Mouse (Mus musculus) skeletal muscle tissue, postnatal 0 days (tissue): Measurements from ENCODE around the gene Nfix. TPM values are rescaled to one million over a fixed set of nuclear protein-coding genes. Genes with fewer than 3 reads are reported as not detected.

Experiments
- polyA plus RNA-seq: library from polyadenylated mRNA; unstranded; fragments of >200 nt; fragmentation: Nextera tagmentation; extraction: Ambion mirVana; gene quantifications from 2 replicates; pipeline ENCODE4 v1.2.1, GENCODE M21; 2015

The Nfix gene
- 43.9 and 49.1 TPM in 2 replicates for polyA plus RNA-seq

GRCm38 (mm10) chr8:84799999-84800831 lies at the start of gene Nfix:
Nfix (minus strand) TSS chr8:84800344.

GRCm38 (mm10) chr8:84846722-84847572 lies 46.8 kb upstream of the Nfix start, which contains the start of gene Calr:
Calr (minus strand) TSS chr8:84846934.

DNA sequence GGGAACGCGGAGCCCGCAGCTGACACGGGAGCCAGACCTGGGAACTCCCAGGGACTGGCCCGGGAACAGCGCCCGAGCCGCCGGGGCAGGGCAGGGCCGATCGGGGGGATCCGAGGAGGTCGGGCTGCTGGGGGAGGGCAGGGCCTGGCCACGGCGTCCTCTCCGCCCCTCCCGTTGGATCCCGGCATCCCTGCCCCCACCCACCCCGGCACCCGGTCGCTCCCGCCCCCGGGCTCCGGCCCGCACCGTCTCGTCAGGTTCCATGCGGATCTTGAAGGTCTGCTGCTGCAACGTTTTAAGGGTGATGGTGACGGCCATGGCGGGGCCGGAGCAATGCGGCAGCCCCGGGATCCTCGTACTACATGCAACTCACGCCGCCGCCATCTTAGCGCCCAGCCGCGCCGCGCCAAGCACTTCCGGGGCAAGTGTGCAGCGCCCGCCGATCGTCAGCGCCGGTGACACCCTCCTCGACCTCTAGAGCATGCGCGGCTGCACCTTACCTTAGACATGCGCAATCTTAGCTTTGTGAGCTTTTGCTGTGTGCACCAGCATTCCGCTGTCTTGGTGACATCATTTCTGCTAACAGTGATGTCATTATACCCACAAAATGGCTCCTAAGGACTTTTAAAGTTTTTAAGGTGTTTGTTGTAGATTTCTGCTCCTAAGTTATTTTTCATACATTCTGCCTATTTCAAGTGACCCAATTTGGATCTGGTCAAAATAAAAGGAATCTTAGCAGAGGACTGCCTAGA lies 40.3 kb upstream of the Nfix start, which contains the start of gene Rad23a:
Gene Rad23a, minus strand, starts transcription at position 418 of the 752 bp plus-strand sequence.

DNA sequence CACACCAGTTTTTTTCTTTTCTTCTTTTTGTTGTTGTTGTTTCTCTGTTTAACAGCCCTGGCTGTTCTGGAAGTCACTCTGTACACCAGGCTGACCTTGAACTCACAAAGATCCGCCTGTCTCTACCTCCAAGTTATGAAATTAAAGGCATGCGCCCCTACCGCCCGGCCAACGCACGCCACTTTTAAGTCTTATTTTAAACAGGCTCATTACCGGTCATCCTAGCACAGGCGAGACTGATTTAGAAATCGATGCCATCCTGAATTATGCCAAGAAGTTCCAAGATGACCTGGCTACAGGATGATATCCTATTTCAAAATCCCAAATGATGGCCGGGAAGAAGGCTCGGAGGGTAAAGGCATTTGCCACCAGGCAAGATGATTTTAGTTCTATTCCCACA lies 31.3 kb upstream of the Nfix start, which contains the start of gene Gadd45gip1:
Gene Gadd45gip1, plus strand, starts transcription at position 33 of the 400 bp plus-strand sequence.

GRCm38 (mm10) chr8:84822723-84823122 lies 22.6 kb upstream of the Nfix start, which contains the start of gene Dand5:
Dand5 (minus strand) TSS chr8:84822823.

GRCm38 (mm10) chr8:84722850-84723570 lies 77.1 kb downstream of the Nfix start, which contains the start of gene G430095P16Rik:
G430095P16Rik (plus strand) TSS chr8:84723007.

DNA sequence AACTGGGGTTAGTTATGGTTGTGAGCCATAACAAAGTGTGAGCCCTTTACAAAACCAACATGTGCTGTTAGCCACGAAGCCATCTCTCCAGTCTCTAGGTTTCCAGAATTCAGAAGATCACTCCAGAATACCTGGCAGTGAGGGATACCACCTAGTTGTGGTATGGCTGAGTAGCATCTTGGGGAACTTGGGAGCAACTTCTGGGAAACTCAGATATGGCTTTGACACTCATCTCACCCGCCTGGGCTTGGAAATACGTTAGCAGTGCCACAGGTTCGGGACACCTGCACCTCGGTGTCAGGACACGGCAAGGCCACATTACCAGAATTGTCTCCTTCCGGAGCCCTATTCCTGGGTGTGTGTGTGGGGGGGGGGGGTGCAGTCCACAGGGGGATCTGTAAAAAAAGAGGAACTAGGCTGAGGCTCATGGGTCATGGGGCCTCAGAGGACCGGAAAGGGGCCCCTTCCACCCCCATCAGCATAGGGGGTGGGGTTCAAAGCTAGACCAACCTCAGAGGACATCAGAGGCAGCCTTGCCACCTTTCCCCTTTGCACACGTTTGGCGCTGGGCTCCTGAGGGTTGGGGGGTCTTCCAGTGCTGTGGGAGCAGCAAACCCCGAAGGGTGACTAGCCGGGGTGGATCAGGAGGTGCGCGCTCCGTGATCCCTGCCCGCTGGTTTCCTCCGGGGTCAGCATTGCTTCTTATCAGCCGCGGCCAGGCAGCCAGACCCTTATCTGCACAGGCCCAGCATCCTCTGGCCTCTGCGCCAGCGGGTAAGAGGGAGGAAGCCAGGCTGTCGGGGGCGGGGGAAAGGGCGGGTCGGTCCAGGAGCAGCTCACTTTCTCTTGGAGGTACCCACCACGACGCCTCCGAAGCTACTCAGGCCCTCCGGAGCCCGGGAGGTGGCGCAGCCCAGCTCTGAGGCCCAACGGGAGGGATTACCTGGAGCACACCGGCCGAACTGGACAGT lies 98.9 kb downstream of the Nfix start, which contains the start of gene Lyl1:
Gene Lyl1, plus strand, starts transcription at position 517 of the 971 bp plus-strand sequence.

GRCm38 (mm10) chr8:84687705-84688100 lies 112.4 kb downstream of the Nfix start, which contains the start of gene Nacc1:
Nacc1 (minus strand) TSS chr8:84687862.

GRCm38 (mm10) chr8:84686191-84687002 lies 113.7 kb downstream of the Nfix start, which contains the start of gene Trmt1:
Trmt1 (plus strand) TSS chr8:84686307.

GRCm38 (mm10) chr8:84662581-84663065 lies 137.5 kb downstream of the Nfix start, which contains the start of gene Ier2:
Ier2 (minus strand) TSS chr8:84662852.

Other genes with a start within 250 kb of the Nfix start
- gene Ier2, start 137.5 kb downstream of the Nfix start, polyA plus RNA-seq: 21.8 and 35.5 TPM in 2 replicates
- gene Trmt1, start 114.0 kb downstream of the Nfix start, polyA plus RNA-seq: 33.7 and 35.7 TPM in 2 replicates
- 5.8 and 6.1 TPM in 2 replicates for gene Nacc1, start 112.5 kb downstream of the Nfix start, polyA plus RNA-seq
- gene Lyl1, start 98.9 kb downstream of the Nfix start, polyA plus RNA-seq: 5.4 and 7.1 TPM in 2 replicates
- gene G430095P16Rik, start 77.3 kb downstream of the Nfix start, polyA plus RNA-seq: 6.9 and 8.4 TPM in 2 replicates
- 8.7 and 8.9 TPM in 2 replicates for gene Dand5, start 22.5 kb upstream of the Nfix start, polyA plus RNA-seq
- gene Gadd45gip1, start 31.2 kb upstream of the Nfix start, polyA plus RNA-seq: 66.7 and 71.6 TPM in 2 replicates
- 156 and 158 TPM in 2 replicates for gene Rad23a, start 40.3 kb upstream of the Nfix start, polyA plus RNA-seq
- 182 and 260 TPM in 2 replicates for gene Calr, start 46.6 kb upstream of the Nfix start, polyA plus RNA-seq
- 37.7 and 40.9 TPM in 2 replicates for gene Farsa, start 56.6 kb upstream of the Nfix start, polyA plus RNA-seq
- gene Syce2, start 71.8 kb upstream of the Nfix start, polyA plus RNA-seq: 11.9 and 16.7 TPM in 2 replicates
- gene Gcdh, start 93.6 kb upstream of the Nfix start, polyA plus RNA-seq: 25.0 and 25.2 TPM in 2 replicates
- 0.33 and 0.42 TPM in 2 replicates for gene Klf1, start 101.6 kb upstream of the Nfix start, polyA plus RNA-seq
- gene Dnase2a, start 108.2 kb upstream of the Nfix start, polyA plus RNA-seq: 6.7 and 7.6 TPM in 2 replicates
- gene Mast1, start 137.0 kb upstream of the Nfix start, polyA plus RNA-seq: not detected in 2 replicates
- not detected in 2 replicates for gene Rtbdn, start 146.6 kb upstream of the Nfix start, polyA plus RNA-seq
- gene Gm49661, start 169.1 kb upstream of the Nfix start, polyA plus RNA-seq: not detected in 2 replicates
- 348 and 353 TPM in 2 replicates for gene Prdx2, start 169.2 kb upstream of the Nfix start, polyA plus RNA-seq
- 41.5 and 48.0 TPM in 2 replicates for gene Rnaseh2a, start 169.4 kb upstream of the Nfix start, polyA plus RNA-seq
- gene Junb, start 178.4 kb upstream of the Nfix start, polyA plus RNA-seq: 11.2 and 16.5 TPM in 2 replicates
- 7.2 and 8.0 TPM in 2 replicates for gene Hook2, start 190.3 kb upstream of the Nfix start, polyA plus RNA-seq
- gene Best2, start 214.2 kb upstream of the Nfix start, polyA plus RNA-seq: not detected in 2 replicates
- gene Asna1, start 224.9 kb upstream of the Nfix start, polyA plus RNA-seq: 57.5 and 68.3 TPM in 2 replicates
- 61.3 and 74.2 TPM in 2 replicates for gene Trir, start 226.5 kb upstream of the Nfix start, polyA plus RNA-seq
- gene Tnpo2, start 236.6 kb upstream of the Nfix start, polyA plus RNA-seq: 11.4 and 12.6 TPM in 2 replicates